Mouse (Mus musculus) kidney, embryonic 15.5 days (tissue): ENCODE results near the gene Rab3ip. TPM values are rescaled to one million over a fixed set of nuclear protein-coding genes. Genes with fewer than 3 reads are reported as not detected.

Experiments used
- ATAC-seq: fragments of 200-750 bp; cut with Nextera tagmentation; replicated peaks from 2 replicates; pipeline ENCODE4 v1.8.0; 2017; ENCODE audit warnings: moderate TSS enrichment; ENCODE audit not compliant: low FRiP score
- H3K27ac ChIP-seq: fragments of 300-500 bp; sonication (generic); 2 replicates; pipeline ENCODE4 v1.5.1; 2015; ENCODE audit warnings: mild to moderate bottlenecking, inconsistent platforms
- H3K27me3 ChIP-seq: fragments of 300-500 bp; sonication (generic); 2 replicates; pipeline ENCODE4 v1.6.1; 2015; ENCODE audit warnings: inconsistent platforms
- H3K36me3 ChIP-seq: fragments of 300-500 bp; sonication (generic); 2 replicates; pipeline ENCODE4 v1.6.1; 2015; ENCODE audit warnings: inconsistent platforms
- H3K4me1 ChIP-seq: fragments of 300-500 bp; sonication (generic); 2 replicates; pipeline ENCODE4 v1.6.1; 2015; ENCODE audit warnings: inconsistent platforms
- H3K4me2 ChIP-seq: fragments of 300-500 bp; sonication (generic); 2 replicates; pipeline ENCODE4 v1.6.1; 2015; ENCODE audit warnings: moderate library complexity, mild to moderate bottlenecking, inconsistent platforms
- H3K4me3 ChIP-seq: fragments of 300-500 bp; sonication (generic); replicated peaks from 2 replicates; pipeline ENCODE4 v1.5.1; 2015; ENCODE audit warnings: mild to moderate bottlenecking, inconsistent platforms
- H3K9ac ChIP-seq: fragments of 300-500 bp; sonication (generic); 2 replicates; pipeline ENCODE4 v1.6.1; 2015; ENCODE audit warnings: mild to moderate bottlenecking, inconsistent platforms
- H3K9me3 ChIP-seq: fragments of 300-500 bp; sonication (generic); replicated peaks from 2 replicates; pipeline ENCODE4 v1.6.1; 2016; ENCODE audit warnings: inconsistent platforms
- WGBS: fragments of 180-500 bp; shearing (Covaris S2); methylation state at CpG from one replicate; pipeline ENCODE4 v1.1.7; 2015; ENCODE audit warnings: mixed read lengths; 5-methylcytosine and 5-hydroxymethylcytosine counted together
- polyA plus RNA-seq: library from polyadenylated mRNA; unstranded; fragments of >200 nt; fragmentation: Nextera tagmentation; extraction: Ambion mirVana; gene quantifications from 2 replicates; pipeline ENCODE4 v1.2.1, GENCODE M21; 2015

The Rab3ip gene
- polyA plus RNA-seq, result 114 and 121 TPM in 2 replicates

DNA sequence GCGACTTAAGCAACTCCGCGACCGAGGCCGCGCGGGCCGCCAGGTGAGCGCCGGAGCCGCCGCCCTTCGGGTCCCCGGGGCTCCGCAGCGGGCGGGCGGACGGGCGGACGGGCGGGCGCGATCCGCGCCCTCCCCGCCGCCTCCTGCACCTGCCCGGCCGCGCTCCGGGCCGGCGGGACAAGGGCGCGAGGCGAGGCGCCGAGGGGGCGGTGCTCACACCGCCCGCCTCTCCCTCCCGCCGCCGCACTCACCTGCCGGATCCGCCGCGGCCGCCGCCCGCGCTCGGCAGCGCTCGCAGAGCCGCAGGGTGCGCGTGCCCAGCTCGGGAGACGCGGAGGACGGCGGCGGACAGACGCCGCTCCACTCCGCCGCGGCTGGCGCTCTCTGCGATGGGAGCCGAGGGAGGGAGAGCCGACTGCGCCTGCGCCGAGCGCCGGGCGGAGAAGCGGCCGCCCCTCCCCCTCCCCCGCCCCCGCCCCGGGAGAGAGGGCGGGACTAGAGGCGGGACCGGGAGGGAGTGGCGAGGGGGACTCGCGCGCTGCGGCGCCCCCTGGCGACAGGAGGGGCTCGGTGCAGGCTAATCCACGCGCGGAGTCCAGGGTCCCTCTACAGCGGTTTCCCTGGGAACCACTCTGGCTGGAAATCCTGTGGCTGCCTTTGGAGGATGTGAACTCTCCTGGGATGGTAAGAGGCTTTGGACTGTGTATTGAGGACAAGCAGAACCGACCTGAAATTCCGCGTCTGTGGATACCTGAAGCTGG, at the start of gene Rab3ip:
Gene Rab3ip (minus strand): TSS at position 761 of the 761 bp plus-strand sequence.
- Histone ChIP-seq H3K9me3 (no peaks in the 10 kb centered on the region), H3K27ac (peak within 1 kb of the TSS; percentile 94), H3K4me1 (peaks cover 18% of the 10 kb centered on the region), H3K4me2 (peak within 1 kb of the TSS; percentile 84), H3K4me3 (peak within 1 kb of the TSS; percentile 85), H3K36me3 (no peaks in the 10 kb centered on the region), H3K27me3 (no peaks in the 10 kb centered on the region), H3K9ac (peak within 1 kb of the TSS; percentile 82)
- under 1% methylated on average over 48 of the region's 103 CpGs for WGBS
- peak; percentile 89 for ATAC-seq

DNA sequence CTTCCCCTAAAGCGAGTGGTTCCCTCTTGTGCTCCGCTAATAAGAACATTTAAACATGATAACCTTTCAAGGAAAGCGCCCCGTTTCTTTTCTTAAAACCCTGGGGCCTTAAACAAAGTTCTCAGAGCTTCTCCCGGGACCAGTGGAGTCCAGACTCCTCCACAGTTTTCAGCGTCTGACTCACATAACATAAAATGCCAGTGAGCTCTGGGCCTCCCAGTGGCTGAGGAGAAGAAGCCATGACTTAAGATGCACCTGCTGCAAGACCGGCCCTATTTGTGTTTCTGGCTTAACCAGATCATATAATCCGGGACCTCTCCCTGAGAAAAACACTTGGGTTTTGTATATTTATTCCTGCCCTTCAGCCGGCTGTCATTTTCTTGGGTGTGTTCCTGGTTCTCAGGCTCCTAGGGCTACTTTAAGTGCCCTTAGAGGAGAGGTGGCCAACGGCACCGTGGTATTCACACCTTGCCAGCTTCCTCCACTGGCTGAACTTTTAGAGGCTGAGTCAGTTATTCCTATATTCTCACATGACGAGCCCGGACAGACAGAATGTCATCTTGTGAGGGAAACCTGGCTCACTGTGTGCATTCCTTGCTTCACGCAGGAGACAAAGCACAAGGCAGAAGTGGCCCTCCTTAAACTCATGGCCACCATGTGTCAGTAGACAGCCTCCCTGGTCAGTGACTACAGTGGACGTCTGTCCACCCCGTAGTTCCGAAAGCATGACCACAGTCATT, 48.3 kb upstream of the Rab3ip start:
- Histone ChIP-seq H3K36me3 (no peaks in the 10 kb centered on the region), H3K9ac (no peak overlapping the region), H3K27me3 (no peaks in the 10 kb centered on the region), H3K27ac (no peak overlapping the region), H3K4me1 (peaks cover 11% of the 10 kb centered on the region), H3K4me3 (no peak overlapping the region), H3K9me3 (no peaks in the 10 kb centered on the region), H3K4me2 (no peak overlapping the region)
- ATAC-seq, result no peak
- whole genome bisulfite sequencing, result 78% methylated on average over 17 of the region's 17 CpGs

DNA sequence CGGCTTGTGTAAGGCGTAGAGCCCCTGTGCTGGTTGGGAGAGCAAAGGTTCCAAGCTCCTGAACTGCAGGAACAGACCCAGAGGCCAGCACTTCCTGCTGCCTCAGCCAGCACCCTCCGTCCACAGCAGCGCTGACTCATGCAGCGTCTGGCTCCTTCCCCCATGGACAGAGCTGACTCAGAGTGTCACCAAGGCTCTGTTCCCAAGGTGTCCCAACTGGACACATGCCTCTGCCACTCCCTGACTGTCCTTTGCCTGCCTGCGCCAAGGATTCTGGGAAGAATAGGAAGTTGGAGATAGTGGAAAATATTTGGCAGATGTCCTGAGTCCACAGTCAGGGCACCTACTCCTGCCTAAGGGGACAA, 45.6 kb upstream of the Rab3ip start:
- Histone ChIP-seq H3K27ac (no peak overlapping the region), H3K27me3 (no peaks in the 10 kb centered on the region), H3K4me1 (peaks cover 11% of the 10 kb centered on the region), H3K9me3 (no peaks in the 10 kb centered on the region), H3K9ac (no peak overlapping the region), H3K4me2 (no peak overlapping the region), H3K36me3 (no peaks in the 10 kb centered on the region), H3K4me3 (no peak overlapping the region)
- 58% methylated on average over 6 of the region's 6 CpGs for WGBS
- peak; percentile 74; the same call in 1 of the 2 replicates for ATAC-seq

DNA sequence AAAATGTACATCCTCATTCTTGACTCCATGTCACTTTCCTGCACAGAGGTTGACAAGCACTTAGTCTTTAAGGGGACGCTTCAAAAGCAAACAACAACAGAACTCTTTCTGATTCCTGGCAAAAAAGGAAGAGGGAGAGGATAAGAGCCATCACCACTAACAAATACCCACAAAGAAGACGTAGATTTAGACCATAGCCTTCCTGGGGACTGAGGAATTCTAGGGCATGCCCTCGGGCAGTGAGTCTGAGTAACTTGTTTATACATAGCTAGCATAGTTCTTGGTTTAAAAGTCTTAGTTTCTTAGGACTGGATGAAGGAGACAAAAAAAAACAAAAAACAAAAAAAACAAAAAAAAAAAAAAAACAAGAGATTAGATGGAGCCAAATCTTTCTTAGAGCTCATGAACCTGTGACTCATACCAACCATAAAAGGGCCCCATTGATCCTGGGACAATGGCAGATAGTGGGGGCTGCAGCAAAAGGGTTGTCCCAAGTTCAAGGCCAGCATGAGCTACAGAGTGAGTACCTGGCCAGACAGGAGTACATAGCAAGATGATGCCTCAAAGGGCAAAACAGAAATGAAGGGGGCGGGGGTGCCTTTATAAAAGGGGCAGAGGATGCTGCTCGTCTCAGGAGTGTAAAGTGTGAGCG, 45.1 kb upstream of the Rab3ip start:
- Histone ChIP-seq H3K36me3 (no peaks in the 10 kb centered on the region), H3K27ac (0 out of 2 replicates have a peak overlapping the region, but pooled peaks have one; percentile 14), H3K4me2 (no peak overlapping the region), H3K4me3 (no peak overlapping the region), H3K9me3 (no peaks in the 10 kb centered on the region), H3K4me1 (peaks cover 11% of the 10 kb centered on the region), H3K9ac (no peak overlapping the region), H3K27me3 (no peaks in the 10 kb centered on the region)
- 73% methylated on average over 6 of the region's 6 CpGs for WGBS
- no peak for ATAC-seq

DNA sequence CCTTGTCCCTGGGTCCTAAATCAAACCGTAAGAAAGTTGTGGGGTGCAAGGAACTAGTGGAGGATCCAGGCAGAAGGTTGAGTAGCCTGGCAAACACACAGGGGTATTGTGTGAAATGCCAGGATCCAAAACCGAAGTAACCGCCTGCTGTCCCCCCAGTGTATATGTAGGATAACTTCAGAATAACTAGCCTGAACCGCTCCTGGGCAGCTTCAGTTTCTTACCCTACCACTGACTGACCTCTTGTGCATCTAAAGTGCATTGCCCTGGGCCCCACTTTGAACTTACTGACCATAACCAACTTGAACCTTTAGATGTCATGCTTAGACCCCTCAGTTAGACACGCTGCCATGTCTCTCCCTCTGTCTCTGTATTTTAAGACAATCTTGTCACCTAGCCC, 44.6 kb upstream of the Rab3ip start:
- 81% methylated on average over 5 of the region's 5 CpGs for WGBS
- Histone ChIP-seq H3K9me3 (no peaks in the 10 kb centered on the region), H3K9ac (no peak overlapping the region), H3K27me3 (no peaks in the 10 kb centered on the region), H3K36me3 (no peaks in the 10 kb centered on the region), H3K4me1 (peaks cover 11% of the 10 kb centered on the region), H3K27ac (no peak overlapping the region), H3K4me3 (no peak overlapping the region), H3K4me2 (no peak overlapping the region)
- no peak for ATAC-seq

DNA sequence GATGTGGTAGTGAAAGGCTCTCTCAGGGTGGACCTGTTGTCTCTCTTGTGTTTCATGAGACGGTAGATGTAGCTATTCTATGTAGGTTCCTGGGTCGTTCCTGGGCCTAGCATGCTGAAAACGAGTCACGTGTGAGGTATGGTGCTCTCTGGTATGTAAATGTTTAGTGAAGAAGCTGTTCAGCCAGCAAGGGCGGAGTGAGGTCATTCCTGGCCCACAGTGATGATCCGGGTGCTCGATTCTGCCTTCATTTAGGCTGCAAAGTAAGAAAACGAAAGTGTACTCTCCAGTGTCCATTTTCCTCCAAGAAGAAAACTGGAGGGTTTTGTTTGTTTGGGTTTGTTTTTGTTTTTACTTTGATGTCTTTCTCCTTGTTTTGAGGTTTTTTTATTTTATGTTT, 43.4 kb upstream of the Rab3ip start:
- no peak overlapping the region for H3K4me3 ChIP-seq
- no peak for ATAC-seq
- WGBS, result 84% methylated on average over 8 of the region's 8 CpGs

DNA sequence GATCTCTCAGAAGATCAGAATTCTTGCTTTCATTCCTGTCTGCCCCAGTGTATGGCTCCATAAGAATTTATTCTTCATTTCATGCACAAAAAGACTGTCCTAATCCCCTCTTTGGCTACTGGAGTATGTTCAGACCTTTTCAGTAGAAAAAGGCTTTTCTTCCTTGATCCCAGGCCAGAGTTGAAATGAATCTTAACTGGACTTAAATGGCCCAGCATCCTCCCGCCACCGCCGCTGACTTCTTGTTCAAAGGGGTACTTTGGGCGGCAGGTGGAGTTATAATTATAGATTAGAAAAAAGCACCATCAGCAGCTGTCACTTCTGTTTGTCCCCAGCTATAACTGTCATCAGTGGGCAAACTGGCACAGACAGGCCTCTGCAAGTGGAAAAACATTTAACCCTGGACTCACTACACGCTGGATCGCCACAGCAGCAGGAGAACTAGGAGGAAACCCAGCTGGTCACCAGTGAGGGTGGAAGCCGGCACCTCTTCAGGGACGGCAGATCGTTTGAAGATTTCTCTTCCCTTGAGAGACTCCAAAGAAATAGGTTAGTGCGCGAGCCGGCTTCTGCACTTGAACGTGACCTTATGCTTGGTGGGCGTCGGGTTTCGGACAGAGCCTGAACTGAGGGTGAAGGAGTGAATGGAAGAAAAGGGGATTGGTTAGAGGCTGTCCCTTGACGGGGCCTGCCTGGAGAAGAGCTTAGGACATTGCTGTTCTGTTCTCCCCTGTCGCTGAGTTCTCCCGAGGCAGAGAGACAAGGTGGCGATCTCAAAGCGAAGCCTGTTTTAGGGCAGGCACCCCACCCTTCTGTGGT, 35.9 kb upstream of the Rab3ip start, which contains the start of gene Best3:
Gene Best3 (plus strand): TSS at position 51 of the 819 bp plus-strand sequence.
- Histone ChIP-seq H3K36me3 (no peaks in the 10 kb centered on the region), H3K4me1 (peaks cover 9% of the 10 kb centered on the region), H3K27ac (no peak within 1 kb of the TSS), H3K4me2 (peak within 1 kb of the TSS; percentile 31; the same call in 1 of the 2 replicates), H3K9me3 (no peaks in the 10 kb centered on the region), H3K27me3 (no peaks in the 10 kb centered on the region), H3K9ac (no peak within 1 kb of the TSS), H3K4me3 (no peak within 1 kb of the TSS)
- WGBS, result 30% methylated on average over 21 of the region's 21 CpGs
- 0 out of 2 replicates have a peak, but pooled peaks have one; percentile 15 for ATAC-seq

More for the DNA sequence above, 43.4 kb upstream of the Rab3ip start:
- H3K4me2 ChIP-seq, result no peak overlapping the region
- no peak overlapping the region for H3K27ac ChIP-seq
- no peaks in the 10 kb centered on the region for H3K36me3 ChIP-seq
- no peak overlapping the region for H3K9ac ChIP-seq
- no peaks in the 10 kb centered on the region for H3K27me3 ChIP-seq
- no peaks in the 10 kb centered on the region for H3K9me3 ChIP-seq
- peaks cover 11% of the 10 kb centered on the region for H3K4me1 ChIP-seq

DNA sequence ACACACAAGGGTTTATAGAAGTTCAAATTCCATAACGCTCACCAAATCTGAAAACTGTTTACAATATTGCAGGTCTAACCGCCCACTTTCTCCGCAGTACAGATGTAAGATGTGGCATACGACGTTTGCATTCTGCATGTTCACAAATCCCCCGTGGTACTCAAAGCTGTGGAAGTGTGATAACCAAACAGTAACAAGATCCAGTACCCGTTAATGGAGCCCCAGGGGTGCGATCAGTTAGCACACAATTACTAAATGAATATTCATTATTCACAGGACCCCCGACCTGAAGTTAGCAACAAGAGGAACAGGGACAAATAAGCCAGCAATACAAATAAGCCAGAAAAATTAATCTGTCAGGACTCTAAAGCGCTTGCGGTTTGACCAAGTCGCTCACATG, 34.3 kb upstream of the Rab3ip start:
- no peaks in the 10 kb centered on the region for H3K9me3 ChIP-seq
- H3K4me2 ChIP-seq, result no peak overlapping the region
- H3K4me3 ChIP-seq, result no peak overlapping the region
- no peak for ATAC-seq
- WGBS, result 76% methylated on average over 12 of the region's 12 CpGs
- H3K27ac ChIP-seq, result no peak overlapping the region
- H3K27me3 ChIP-seq, result no peaks in the 10 kb centered on the region
- peaks cover 9% of the 10 kb centered on the region for H3K4me1 ChIP-seq
- no peaks in the 10 kb centered on the region for H3K36me3 ChIP-seq
- H3K9ac ChIP-seq, result no peak overlapping the region

DNA sequence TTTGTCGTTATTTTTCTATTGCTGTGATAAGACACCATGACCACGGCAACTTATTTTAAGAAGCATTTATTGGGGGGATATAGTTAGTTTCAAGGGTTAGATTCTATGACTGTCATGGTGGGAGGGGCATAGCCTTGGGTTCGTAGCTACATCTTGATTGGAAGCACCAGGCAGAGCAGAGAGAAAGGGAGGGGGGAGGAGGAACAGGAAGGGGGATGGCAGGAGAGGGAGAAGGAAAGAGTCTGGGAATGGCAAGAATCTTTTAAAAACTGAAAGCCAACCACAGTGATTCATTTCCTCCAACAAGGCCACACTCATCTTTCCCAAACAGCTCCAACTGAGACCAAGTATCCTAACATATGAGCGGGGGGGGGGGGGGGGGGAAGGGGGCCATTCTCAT, 32.0 kb upstream of the Rab3ip start:
- H3K4me3 ChIP-seq, result no peak overlapping the region
- no peaks in the 10 kb centered on the region for H3K27me3 ChIP-seq
- H3K4me1 ChIP-seq, result peaks cover 13% of the 10 kb centered on the region
- ATAC-seq, result no peak
- no peaks in the 10 kb centered on the region for H3K9me3 ChIP-seq
- no peaks in the 10 kb centered on the region for H3K36me3 ChIP-seq
- H3K27ac ChIP-seq, result no peak overlapping the region
- H3K4me2 ChIP-seq, result no peak overlapping the region
- no peak overlapping the region for H3K9ac ChIP-seq
- 68% methylated on average over 3 of the region's 4 CpGs for WGBS

DNA sequence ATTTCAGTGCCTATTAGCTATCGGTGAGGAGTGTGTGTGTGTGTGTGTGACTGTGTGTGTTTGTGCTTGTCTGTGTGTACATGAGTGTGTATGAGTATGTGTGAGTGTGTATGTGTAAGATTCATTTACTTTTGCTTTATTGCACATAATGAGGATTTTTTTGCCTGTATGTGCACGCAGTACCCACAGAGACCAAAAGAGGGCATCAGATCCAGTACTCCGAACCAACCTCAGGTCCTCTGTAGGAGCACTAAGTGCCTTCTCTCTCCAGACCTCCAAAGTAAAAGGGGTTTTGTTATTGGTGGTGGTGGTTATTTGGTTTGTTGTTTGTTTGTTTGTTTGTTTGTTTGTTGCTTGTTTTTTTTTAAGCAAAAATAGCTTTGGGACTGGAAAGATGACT, 30.3 kb upstream of the Rab3ip start:
- no peaks in the 10 kb centered on the region for H3K36me3 ChIP-seq
- H3K9ac ChIP-seq, result no peak overlapping the region
- H3K4me2 ChIP-seq, result no peak overlapping the region
- H3K9me3 ChIP-seq, result no peaks in the 10 kb centered on the region
- no peak for ATAC-seq
- no peak overlapping the region for H3K27ac ChIP-seq
- H3K27me3 ChIP-seq, result no peaks in the 10 kb centered on the region
- WGBS, result 78% methylated on average over 3 of the region's 3 CpGs
- H3K4me1 ChIP-seq, result peaks cover 11% of the 10 kb centered on the region
- H3K4me3 ChIP-seq, result no peak overlapping the region

DNA sequence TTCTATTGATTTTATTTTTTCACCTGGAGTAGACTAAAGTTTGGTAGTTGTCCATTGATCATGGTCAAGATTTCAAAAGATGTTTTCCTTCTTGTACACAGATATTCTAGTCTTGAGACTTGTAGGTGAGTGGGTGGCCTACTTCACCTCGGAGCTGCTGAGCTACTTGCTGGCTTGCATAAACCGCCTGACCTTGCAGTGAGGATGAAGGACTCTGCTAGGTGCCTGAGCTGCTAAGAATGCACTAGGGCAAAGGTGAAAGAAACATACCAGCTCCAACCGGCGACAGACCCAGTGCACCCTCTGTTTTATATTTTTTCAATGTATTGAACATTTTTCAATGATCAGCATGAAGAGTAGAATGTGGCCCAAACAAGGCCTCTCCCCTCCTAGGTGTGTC, 29.7 kb upstream of the Rab3ip start:
- no peaks in the 10 kb centered on the region for H3K36me3 ChIP-seq
- H3K4me3 ChIP-seq, result no peak overlapping the region
- H3K9ac ChIP-seq, result no peak overlapping the region
- ATAC-seq, result no peak
- 85% methylated on average over 4 of the region's 4 CpGs for WGBS
- H3K4me2 ChIP-seq, result no peak overlapping the region
- H3K9me3 ChIP-seq, result no peaks in the 10 kb centered on the region
- H3K27ac ChIP-seq, result no peak overlapping the region
- H3K27me3 ChIP-seq, result no peaks in the 10 kb centered on the region
- peaks cover 11% of the 10 kb centered on the region for H3K4me1 ChIP-seq
